Comparison of ENCODE assay signal across 8 mouse cellular contexts in genomic region chr2:130697153-130697810, GRCm38 (mm10). TPM values are rescaled to one million over a fixed set of nuclear protein-coding genes. Genes with fewer than 3 reads are reported as not detected.
DNase-seq lines count a peak whose midpoint lies in the region; ATAC-seq and TF ChIP-seq lines count a peak whose summit lies in the region.

Slc4a11 (minus strand) TSS chr2:130697519.

- peak within 1 kb of the TSS; percentile 39; the same call in 1 of the 2 replicates for H3K27ac ChIP-seq in ES-E14 (ENCODE audit: insufficient read depth, low read depth, low read length, poor library complexity, severe bottlenecking)
- H3K27ac ChIP-seq in forebrain, embryonic 16.5 days (ENCODE audit: low read length), result no peak within 1 kb of the TSS
- no peak within 1 kb of the TSS for H3K27ac ChIP-seq in hindbrain, embryonic 11.5 days (ENCODE audit: low read depth, low read length)
- no peak within 1 kb of the TSS for H3K27ac ChIP-seq in limb, embryonic 11.5 days (replicated peaks; ENCODE audit: low read depth, low read length)
- H3K27ac ChIP-seq in midbrain, embryonic 11.5 days (ENCODE audit: low read depth, low read length), result no peak within 1 kb of the TSS

- no peaks in the 10 kb centered on the region for H3K36me3 ChIP-seq in ES-E14 (ENCODE audit: control insufficient read depth, insufficient read depth, low read length, poor library complexity, severe bottlenecking)
- H3K36me3 ChIP-seq in forebrain, embryonic 16.5 days (ENCODE audit: control insufficient read depth, insufficient read depth), result no peaks in the 10 kb centered on the region
- H3K36me3 ChIP-seq in hindbrain, embryonic 11.5 days (ENCODE audit: control insufficient read depth, insufficient read depth, low read length), result no peaks in the 10 kb centered on the region
- no peaks in the 10 kb centered on the region for H3K36me3 ChIP-seq in limb, embryonic 11.5 days (ENCODE audit: control insufficient read depth, insufficient read depth, low read length)
- H3K36me3 ChIP-seq in midbrain, embryonic 11.5 days (ENCODE audit: control insufficient read depth, insufficient read depth, low read length), result no peaks in the 10 kb centered on the region

- peak within 1 kb of the TSS; percentile 86 to 88 for H3K4me3 ChIP-seq in ES-E14 (ENCODE audit: insufficient read depth in 1 of 2, low read depth in 1 of 2, low read length in 2 of 2, poor library complexity in 1 of 2, severe bottlenecking in 1 of 2)
- H3K4me3 ChIP-seq in forebrain, embryonic 16.5 days (replicated peaks; ENCODE audit: low read length), result peak within 1 kb of the TSS; percentile 57
- peak within 1 kb of the TSS; percentile 54 for H3K4me3 ChIP-seq in hindbrain, embryonic 11.5 days (ENCODE audit: low read depth, low read length)
- peak within 1 kb of the TSS; percentile 58 for H3K4me3 ChIP-seq in limb, embryonic 11.5 days (ENCODE audit: low read depth, low read length)
- H3K4me3 ChIP-seq in midbrain, embryonic 11.5 days (ENCODE audit: low read depth, low read length), result peak within 1 kb of the TSS; percentile 46

- ATAC-seq in forebrain, embryonic 16.5 days, result peak; percentile 66
- ATAC-seq in hindbrain, embryonic 11.5 days (ENCODE audit: low FRiP score), result peak; percentile 52
- ATAC-seq in limb, embryonic 11.5 days (ENCODE audit: insufficient number of reproducible peaks, low FRiP score, low TSS enrichment, low read depth), result peak; percentile 83
- ATAC-seq in midbrain, embryonic 11.5 days (ENCODE audit: low FRiP score), result peak; percentile 73

- DNase-seq in ES-E14 (ENCODE audit: low read depth, low spot score), result peak; percentile 84
- DNase-seq in adrenal gland, postnatal 14 days, result peak; percentile 79
- DNase-seq in hindbrain, embryonic 11.5 days (ENCODE audit: low spot score), result peak; percentile 60
- DNase-seq in limb, embryonic 11.5 days (ENCODE audit: low spot score), result peak; percentile 79
- DNase-seq in midbrain, embryonic 11.5 days (ENCODE audit: low spot score, missing footprints), result peak; percentile 90
- peak; percentile 30 to 68 for DNase-seq in spleen, postnatal 10 days (ENCODE audit: low spot score in 2 of 2)
- no peak for DNase-seq in layer of hippocampus, adult 9-10 months (ENCODE audit: low spot score)

- WGBS in forebrain, embryonic 16.5 days, result under 1% methylated on average over 65 of the region's 65 CpGs
- under 1% methylated on average over 63 of the region's 65 CpGs for WGBS in hindbrain, embryonic 11.5 days
- under 1% methylated on average over 64 of the region's 65 CpGs for WGBS in limb, embryonic 11.5 days
- under 1% methylated on average over 58 of the region's 65 CpGs for WGBS in midbrain, embryonic 11.5 days

- peak within 1 kb of the TSS; percentile 71 for H3K9ac ChIP-seq in ES-E14 (ENCODE audit: insufficient read depth, low read depth, low read length, poor library complexity, severe bottlenecking)
- peak within 1 kb of the TSS; percentile 59 for H3K9ac ChIP-seq in forebrain, embryonic 16.5 days (replicated peaks; ENCODE audit: low read depth, low read length)
- H3K9ac ChIP-seq in hindbrain, embryonic 11.5 days (ENCODE audit: low read depth, low read length), result peak within 1 kb of the TSS; percentile 41; the same call in 1 of the 2 replicates
- H3K9ac ChIP-seq in limb, embryonic 11.5 days (ENCODE audit: low read length), result peak within 1 kb of the TSS; percentile 17; the same call in 1 of the 2 replicates
- H3K9ac ChIP-seq in midbrain, embryonic 11.5 days (ENCODE audit: low read length), result peak within 1 kb of the TSS; percentile 44

- H3K4me1 ChIP-seq in ES-E14 (ENCODE audit: control insufficient read depth in 2 of 2, insufficient read depth in 2 of 2, low read length in 2 of 2, poor library complexity in 1 of 2), result peaks cover 0 to 18% of the 10 kb centered on the region in 2 experiments; a peak in 2 of 4 replicates
- peaks cover 17% of the 10 kb centered on the region for H3K4me1 ChIP-seq in forebrain, embryonic 16.5 days (replicated peaks; ENCODE audit: control insufficient read depth, insufficient read depth, low read length)
- no peaks in the 10 kb centered on the region for H3K4me1 ChIP-seq in hindbrain, embryonic 11.5 days (replicated peaks; ENCODE audit: control insufficient read depth, insufficient read depth, low read length)
- H3K4me1 ChIP-seq in limb, embryonic 11.5 days (ENCODE audit: control insufficient read depth, insufficient read depth, low read length), result 0 out of 2 replicates have a peak, but pooled peaks cover 2% of the 10 kb centered on the region
- peaks cover 6% of the 10 kb centered on the region for H3K4me1 ChIP-seq in midbrain, embryonic 11.5 days (ENCODE audit: control insufficient read depth, insufficient read depth, low read length)

- H3K4me2 ChIP-seq in forebrain, embryonic 16.5 days (ENCODE audit: low read length), result peak within 1 kb of the TSS; percentile 100
- H3K4me2 ChIP-seq in hindbrain, embryonic 11.5 days (replicated peaks; ENCODE audit: low read depth, low read length), result peak within 1 kb of the TSS; percentile 98
- H3K4me2 ChIP-seq in limb, embryonic 11.5 days (ENCODE audit: low read depth, severe bottlenecking), result peak within 1 kb of the TSS; percentile 99
- peak within 1 kb of the TSS; percentile 96 for H3K4me2 ChIP-seq in midbrain, embryonic 11.5 days

- no peaks in the 10 kb centered on the region for H3K9me3 ChIP-seq in ES-E14 (ENCODE audit: control insufficient read depth, insufficient read depth, low read depth, low read length)
- H3K9me3 ChIP-seq in forebrain, embryonic 16.5 days (ENCODE audit: control insufficient read depth, low read length), result no peaks in the 10 kb centered on the region
- no peaks in the 10 kb centered on the region for H3K9me3 ChIP-seq in hindbrain, embryonic 11.5 days (ENCODE audit: control insufficient read depth, low read length)
- no peaks in the 10 kb centered on the region for H3K9me3 ChIP-seq in limb, embryonic 11.5 days (ENCODE audit: control insufficient read depth, low read length)
- H3K9me3 ChIP-seq in midbrain, embryonic 11.5 days (ENCODE audit: control insufficient read depth, low read length), result no peaks in the 10 kb centered on the region

- peaks cover 13% of the 10 kb centered on the region for H3K27me3 ChIP-seq in forebrain, embryonic 16.5 days (replicated peaks; ENCODE audit: control insufficient read depth, insufficient read depth, low read length)
- peaks cover 31% of the 10 kb centered on the region for H3K27me3 ChIP-seq in hindbrain, embryonic 11.5 days (ENCODE audit: control insufficient read depth, insufficient read depth, low read length)
- H3K27me3 ChIP-seq in limb, embryonic 11.5 days (ENCODE audit: control insufficient read depth, insufficient read depth, low read length), result peaks cover 33% of the 10 kb centered on the region
- peaks cover 25% of the 10 kb centered on the region for H3K27me3 ChIP-seq in midbrain, embryonic 11.5 days (ENCODE audit: control insufficient read depth, insufficient read depth, low read length)

- in situ Hi-C loops in ES-E14 (cut with MboI; ENCODE audit: low sequenced_read_pairs in 2 of 2, unreplicated experiment in 2 of 2), result no loop called here

TF ChIP-seq in ES-E14, 5 proteins besides CTCF, POLR2A, EP300 and RAD21:
- no peak for TF ChIP-seq ZNF384 (IDR thresholded peaks at IDR 0.05; ENCODE audit: low read depth, low read length)
- TF ChIP-seq MAFK (IDR thresholded peaks at IDR 0.05; ENCODE audit: insufficient read depth, low read depth, low read length), result no peak
- TF ChIP-seq CHD2 (IDR thresholded peaks at IDR 0.05; ENCODE audit: low read depth, low read length), result no peak
- no peak for TF ChIP-seq ZC3H11A (IDR thresholded peaks at IDR 0.05; ENCODE audit: borderline replicate concordance, low read depth, low read length)
- TF ChIP-seq HCFC1 (IDR thresholded peaks at IDR 0.05; ENCODE audit: borderline replicate concordance, insufficient read depth, low read length), result no peak; the same call in 1 of the 2 replicates
TF ChIP-seq in ES-E14: peak in this region for 0.

RNA-seq across cellular contexts. Expression of gene Slc4a11, which starts in this region (rescaled TPM):
- 13.0 and 25.0 TPM in 2 replicates for total RNA-seq in ES-E14 (2012; rRNA removed)
- 1.3 and 1.4 TPM in 2 replicates for total RNA-seq in adrenal gland, postnatal 14 days (2021)
- 0.86 and 1.8 TPM in 2 replicates for polyA plus RNA-seq in forebrain, embryonic 16.5 days (2015; fragmentation: Nextera tagmentation; extraction: Ambion mirVana)
- polyA plus RNA-seq in hindbrain, embryonic 11.5 days (2014; fragmentation: Nextera tagmentation; extraction: Ambion mirVana), result 0.15 and 0.39 TPM in 2 replicates
- polyA plus RNA-seq in limb, embryonic 11.5 days (2014; fragmentation: Nextera tagmentation; extraction: Ambion mirVana), result 0.57 and 1.1 TPM in 2 replicates
- polyA plus RNA-seq in midbrain, embryonic 11.5 days (2014; fragmentation: Nextera tagmentation; extraction: Ambion mirVana), result 0.40 and 0.42 TPM in 2 replicates

Comparison
In these comparisons a context has a peak if more than half of its experiments do, and no peak if none do; other contexts are left out.
1. Peak in DNase-seq, ATAC-seq, H3K4me3 ChIP-seq, H3K9ac ChIP-seq and H3K4me2 ChIP-seq in hindbrain, embryonic 11.5 days; RNA of the gene not detected or under 1 TPM.
2. Peak in DNase-seq, ATAC-seq, H3K4me3 ChIP-seq, H3K9ac ChIP-seq and H3K4me2 ChIP-seq in midbrain, embryonic 11.5 days; RNA of the gene not detected or under 1 TPM.
3. H3K9ac ChIP-seq: peak in every context shown above with its lines; median percentile 71 in ES-E14; 59 in forebrain, embryonic 16.5 days; 44 in midbrain, embryonic 11.5 days; 41 in hindbrain, embryonic 11.5 days; 17 in limb, embryonic 11.5 days.